Comparison of ENCODE assay signal across 15 mouse cellular contexts in genomic region chr1:98056277-98056676, GRCm38 (mm10). TPM values are rescaled to one million over a fixed set of nuclear protein-coding genes. Genes with fewer than 3 reads are reported as not detected.
A peak's percentile ranks its signal among the peaks of the same experiment; 100 is the strongest.
DNase-seq lines count a peak whose midpoint lies in the region; ATAC-seq and TF ChIP-seq lines count a peak whose summit lies in the region.
"Had no signal": no experiment of that assay in that cellular context is flagged by ENCODE, and none has a peak within 500 bp of the region (broad histone marks: within the 10 kb centered on the region; RNA-seq: fewer than 3 reads in every experiment).

No protein-coding gene starts in this region.

- H3K4me3 ChIP-seq in heart, postnatal 0 days (ENCODE audit: low read depth, low read length), result no peak overlapping the region
- no peak overlapping the region for H3K4me3 ChIP-seq in midbrain, embryonic 15.5 days
- H3K4me3 ChIP-seq in midbrain, embryonic 10.5 days, result no peak overlapping the region
- H3K4me3 ChIP-seq: hindbrain, embryonic 15.5 days; myocyte had no signal

- ATAC-seq in heart, postnatal 0 days (ENCODE audit: insufficient read depth, low read depth), result no peak
- no peak for ATAC-seq in midbrain, embryonic 15.5 days (replicated peaks)
- ATAC-seq in common myeloid progenitor, adult 5-6 weeks (replicated peaks; ENCODE audit: low read depth, poor library complexity, severe bottlenecking), result peak; percentile 55
- ATAC-seq: forebrain, postnatal 0 days had no signal

- no peak for TF ChIP-seq EP300 in heart, postnatal 0 days (IDR thresholded peaks at IDR 0.05; ENCODE audit: low read depth)

- no peaks in the 10 kb centered on the region for H3K9me3 ChIP-seq in heart, postnatal 0 days (replicated peaks; ENCODE audit: control insufficient read depth, low read length)
- H3K9me3 ChIP-seq in midbrain, embryonic 15.5 days, result no peaks in the 10 kb centered on the region
- no peaks in the 10 kb centered on the region for H3K9me3 ChIP-seq in midbrain, embryonic 10.5 days (replicated peaks)
- H3K9me3 ChIP-seq: hindbrain, embryonic 15.5 days had no signal

- 0 out of 2 replicates have a peak overlapping the region, but pooled peaks have one; percentile 10 for H3K4me2 ChIP-seq in heart, postnatal 0 days (ENCODE audit: low read depth, low read length)
- no peak overlapping the region for H3K4me2 ChIP-seq in midbrain, embryonic 15.5 days
- H3K4me2 ChIP-seq: hindbrain, embryonic 15.5 days had no signal

- intact Hi-C loops in heart, postnatal 36 days (cut with DNase I), result no loop called here
- intact Hi-C loops in left cerebral cortex, postnatal 10 days (cut with DNase I), result loop anchor here (10.0 kb wide), 1 partner anchor 299 kb away; no protein-coding TSS in a partner anchor

- no peak overlapping the region for H3K9ac ChIP-seq in heart, postnatal 0 days (replicated peaks; ENCODE audit: low read depth, low read length)
- no peak overlapping the region for H3K9ac ChIP-seq in midbrain, embryonic 15.5 days
- H3K9ac ChIP-seq: forebrain, postnatal 0 days; hindbrain, embryonic 15.5 days; liver, embryonic 14.5 days had no signal

- 42% methylated on average over 6 of the region's 6 CpGs for WGBS in heart, postnatal 0 days
- 69% methylated on average over 6 of the region's 6 CpGs for WGBS in midbrain, embryonic 15.5 days
- 88% methylated on average over 6 of the region's 6 CpGs for WGBS in midbrain, embryonic 10.5 days

- no peaks in the 10 kb centered on the region for H3K4me1 ChIP-seq in heart, postnatal 0 days (ENCODE audit: control insufficient read depth, insufficient read depth)
- peaks cover 21% of the 10 kb centered on the region for H3K4me1 ChIP-seq in midbrain, embryonic 15.5 days
- H3K4me1 ChIP-seq in midbrain, embryonic 10.5 days, result peaks cover 49% of the 10 kb centered on the region

- H3K36me3 ChIP-seq in heart, postnatal 0 days (replicated peaks; ENCODE audit: control insufficient read depth, insufficient read depth, low read length), result no peaks in the 10 kb centered on the region
- no peaks in the 10 kb centered on the region for H3K36me3 ChIP-seq in midbrain, embryonic 15.5 days (replicated peaks)
- no peaks in the 10 kb centered on the region for H3K36me3 ChIP-seq in midbrain, embryonic 10.5 days
- H3K36me3 ChIP-seq: hindbrain, embryonic 15.5 days had no signal

- peak overlapping the region; percentile 32 for H3K27ac ChIP-seq in heart, postnatal 0 days (ENCODE audit: low read depth)
- H3K27ac ChIP-seq in midbrain, embryonic 15.5 days, result peak overlapping the region; percentile 19; the same call in 1 of the 2 replicates
- no peak overlapping the region for H3K27ac ChIP-seq in midbrain, embryonic 10.5 days (replicated peaks)
- H3K27ac ChIP-seq: hindbrain, embryonic 15.5 days; liver, embryonic 14.5 days had no signal

- no peaks in the 10 kb centered on the region for H3K27me3 ChIP-seq in heart, postnatal 0 days (ENCODE audit: control insufficient read depth, insufficient read depth, low read length)
- no peaks in the 10 kb centered on the region for H3K27me3 ChIP-seq in midbrain, embryonic 15.5 days (replicated peaks)
- H3K27me3 ChIP-seq in midbrain, embryonic 10.5 days (ENCODE audit: low read depth, poor library complexity, severe bottlenecking), result no peaks in the 10 kb centered on the region
- H3K27me3 ChIP-seq: hindbrain, embryonic 15.5 days had no signal

- no peak for TF ChIP-seq CTCF in heart, postnatal 0 days (IDR thresholded peaks at IDR 0.05; ENCODE audit: low read depth)

- no peak for DNase-seq in heart, postnatal 0 days (ENCODE audit: low spot score)
- no peak for DNase-seq in heart, postnatal 36 days
- no peak for DNase-seq in midbrain, embryonic 10.5 days (ENCODE audit: low spot score)
- no peak for DNase-seq in urinary bladder, postnatal 36 days (ENCODE audit: low spot score in 2 of 2)
- no peak for DNase-seq in left cerebral cortex, postnatal 10 days (ENCODE audit: extremely low spot score in 1 of 2, low spot score in 2 of 2)
- DNase-seq: cerebellum, adult 2 months; forebrain, postnatal 0 days; gastrocnemius, postnatal 25 days; layer of hippocampus, postnatal 36 days; lung, postnatal 4 days had no signal

RNA-seq across cellular contexts. Expression of gene Pam, which starts 39.2 kb away (rescaled TPM):
- total RNA-seq in heart, postnatal 0 days (2014; rRNA removed; ENCODE audit: low replicate concordance), result 1,082 and 1,791 TPM in 2 replicates
- polyA plus RNA-seq in heart, postnatal 0 days (2015; fragmentation: Nextera tagmentation; extraction: Ambion mirVana), result 804 and 821 TPM in 2 replicates
- total RNA-seq in heart, postnatal 36 days (2021), result 100 to 1,000 TPM; 586 to 674 TPM
- polyA plus RNA-seq in midbrain, embryonic 15.5 days (2015; fragmentation: Nextera tagmentation; extraction: Ambion mirVana), result 35.8 and 40.7 TPM in 2 replicates
- 18.9 and 23.9 TPM in 2 replicates for polyA plus RNA-seq in midbrain, embryonic 10.5 days (2016; fragmentation: Nextera tagmentation; extraction: Ambion mirVana)
- 22.4 and 44.3 TPM in 2 replicates for total RNA-seq in common myeloid progenitor, adult 5-6 weeks (2017)
- 100 to 1,000 TPM; 159 to 181 TPM for total RNA-seq in left cerebral cortex, postnatal 10 days (2021)
